Mouse (Mus musculus): Measurements from ENCODE around the gene Mrpl9. TPM values are rescaled to one million over a fixed set of nuclear protein-coding genes. Genes with fewer than 3 reads are reported as not detected.

The Mrpl9 gene
- total RNA-seq, 2 experiments from 2014 or later = 13.0 to 20.8 TPM

Other genes starting within 250 kb of the Mrpl9 start
- not detected in 2 replicates for gene Gm5286, start 246.6 kb upstream of the Mrpl9 start, total RNA-seq (2015; ENCODE audit: low replicate concordance)
- not detected in 2 replicates for gene Gm5286, start 246.6 kb upstream of the Mrpl9 start, total RNA-seq (2017; ENCODE audit: low replicate concordance)
- not detected in 2 replicates for gene Gm4778, start 179.3 kb upstream of the Mrpl9 start, total RNA-seq (2015; ENCODE audit: low replicate concordance)
- gene Gm4778, start 179.3 kb upstream of the Mrpl9 start, total RNA-seq (2017; ENCODE audit: low replicate concordance) = not detected in 2 replicates
- gene Them4, start 133.2 kb upstream of the Mrpl9 start, total RNA-seq (2015; ENCODE audit: low replicate concordance) = 2.9 TPM in 1 of 2 replicates, not detected in the other
- 0.84 and 1.2 TPM in 2 replicates for gene Them4, start 133.2 kb upstream of the Mrpl9 start, total RNA-seq (2017; ENCODE audit: low replicate concordance)
- gene Them5, start 101.2 kb upstream of the Mrpl9 start, total RNA-seq (2015; ENCODE audit: low replicate concordance) = not detected in 2 replicates
- gene Them5, start 101.2 kb upstream of the Mrpl9 start, total RNA-seq (2017; ENCODE audit: low replicate concordance) = not detected in 2 replicates
- gene C2cd4d, start 80.9 kb upstream of the Mrpl9 start, total RNA-seq (2015; ENCODE audit: low replicate concordance) = not detected in 2 replicates
- gene C2cd4d, start 80.9 kb upstream of the Mrpl9 start, total RNA-seq (2017; ENCODE audit: low replicate concordance) = not detected in 2 replicates
- gene Rorc, start 70.5 kb upstream of the Mrpl9 start, total RNA-seq (2015; ENCODE audit: low replicate concordance) = not detected in 2 replicates
- gene Rorc, start 70.5 kb upstream of the Mrpl9 start, total RNA-seq (2017; ENCODE audit: low replicate concordance) = not detected in 2 replicates
- not detected in 2 replicates for gene Lingo4, start 44.8 kb upstream of the Mrpl9 start, total RNA-seq (2015; ENCODE audit: low replicate concordance)
- not detected in 2 replicates for gene Lingo4, start 44.8 kb upstream of the Mrpl9 start, total RNA-seq (2017; ENCODE audit: low replicate concordance)
- gene Tdrkh, start 30.0 kb upstream of the Mrpl9 start, total RNA-seq (2015; ENCODE audit: low replicate concordance) = 1.9 and 6.5 TPM in 2 replicates
- gene Tdrkh, start 30.0 kb upstream of the Mrpl9 start, total RNA-seq (2017; ENCODE audit: low replicate concordance) = 1.7 TPM in 1 of 2 replicates, not detected in the other
- gene Oaz3, start 597 bp downstream of the Mrpl9 start, total RNA-seq (2015; ENCODE audit: low replicate concordance) = not detected in 2 replicates
- not detected in 2 replicates for gene Oaz3, start 597 bp downstream of the Mrpl9 start, total RNA-seq (2017; ENCODE audit: low replicate concordance)
- not detected in 2 replicates for gene Celf3, start 35.0 kb downstream of the Mrpl9 start, total RNA-seq (2015; ENCODE audit: low replicate concordance)
- gene Celf3, start 35.0 kb downstream of the Mrpl9 start, total RNA-seq (2017; ENCODE audit: low replicate concordance) = not detected in 2 replicates
- gene Riiad1, start 37.0 kb downstream of the Mrpl9 start, total RNA-seq (2015; ENCODE audit: low replicate concordance) = not detected in 2 replicates
- gene Riiad1, start 37.0 kb downstream of the Mrpl9 start, total RNA-seq (2017; ENCODE audit: low replicate concordance) = not detected in 2 replicates
- 6.7 and 9.8 TPM in 2 replicates for gene Snx27, start 139.4 kb downstream of the Mrpl9 start, total RNA-seq (2015; ENCODE audit: low replicate concordance)
- gene Snx27, start 139.4 kb downstream of the Mrpl9 start, total RNA-seq (2017; ENCODE audit: low replicate concordance) = 13.0 and 13.8 TPM in 2 replicates
- gene Gm10972, start 199.8 kb downstream of the Mrpl9 start, total RNA-seq (2015; ENCODE audit: low replicate concordance) = not detected in 2 replicates
- gene Gm10972, start 199.8 kb downstream of the Mrpl9 start, total RNA-seq (2017; ENCODE audit: low replicate concordance) = not detected in 2 replicates
- 0.77 and 2.5 TPM in 2 replicates for gene Tuft1, start 215.6 kb downstream of the Mrpl9 start, total RNA-seq (2015; ENCODE audit: low replicate concordance)
- 4.5 and 10.5 TPM in 2 replicates for gene Tuft1, start 215.6 kb downstream of the Mrpl9 start, total RNA-seq (2017; ENCODE audit: low replicate concordance)

Measured in erythroblast, adult 5-6 weeks (primary cell).